Mouse (Mus musculus) ovary, postnatal 14 days (tissue): ENCODE results near the gene Lce6a.

ENCODE experiments used
- DNase-seq: peaks from one replicate; pipeline ENCODE4 v3.0.0; 2022; ENCODE audit warnings: low spot score

Gene Lce6a

GRCm38 (mm10) chr3:92621560-92621959 lies at the start of gene Lce6a:
TSS of gene Lce6a (minus strand) at chr3:92621660.
- DNase-seq = no peak

GRCm38 (mm10) chr3:92670215-92670614 lies 48.8 kb upstream of the Lce6a start, which contains the start of gene Lce1a2:
TSS of gene Lce1a2 (minus strand) at chr3:92670315.
- DNase-seq = no peak

GRCm38 (mm10) chr3:92656826-92657225 lies 35.4 kb upstream of the Lce6a start, which contains the start of gene Lce1b:
TSS of gene Lce1b (minus strand) at chr3:92656926.
- no peak for DNase-seq

GRCm38 (mm10) chr3:92648207-92648606 lies 26.7 kb upstream of the Lce6a start, which contains the start of gene Lce1a1:
TSS of gene Lce1a1 (minus strand) at chr3:92648307.
- DNase-seq = no peak

DNA sequence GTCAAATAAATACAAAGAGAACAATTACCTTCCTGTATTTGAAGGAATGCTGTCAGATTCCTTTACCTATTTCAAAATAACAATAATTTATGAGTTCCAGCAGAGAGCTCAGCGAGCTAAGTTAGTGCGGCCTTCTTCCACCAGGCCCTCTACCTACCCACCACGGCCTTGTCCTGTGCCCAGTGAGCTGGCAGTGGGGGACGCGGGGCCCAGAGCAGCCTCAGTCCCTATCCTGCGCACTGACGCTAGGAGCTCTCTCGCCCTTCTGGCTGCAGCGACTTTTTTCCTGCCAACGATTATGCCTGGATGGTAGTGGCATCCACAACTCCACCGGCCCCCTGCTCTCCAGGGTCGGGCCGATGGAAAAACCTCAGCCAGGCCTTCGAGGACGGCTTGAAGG lies 18.4 kb upstream of the Lce6a start:
- no peak for DNase-seq

GRCm38 (mm10) chr3:92638653-92638991 lies 17.2 kb upstream of the Lce6a start:
- DNase-seq = no peak

DNA sequence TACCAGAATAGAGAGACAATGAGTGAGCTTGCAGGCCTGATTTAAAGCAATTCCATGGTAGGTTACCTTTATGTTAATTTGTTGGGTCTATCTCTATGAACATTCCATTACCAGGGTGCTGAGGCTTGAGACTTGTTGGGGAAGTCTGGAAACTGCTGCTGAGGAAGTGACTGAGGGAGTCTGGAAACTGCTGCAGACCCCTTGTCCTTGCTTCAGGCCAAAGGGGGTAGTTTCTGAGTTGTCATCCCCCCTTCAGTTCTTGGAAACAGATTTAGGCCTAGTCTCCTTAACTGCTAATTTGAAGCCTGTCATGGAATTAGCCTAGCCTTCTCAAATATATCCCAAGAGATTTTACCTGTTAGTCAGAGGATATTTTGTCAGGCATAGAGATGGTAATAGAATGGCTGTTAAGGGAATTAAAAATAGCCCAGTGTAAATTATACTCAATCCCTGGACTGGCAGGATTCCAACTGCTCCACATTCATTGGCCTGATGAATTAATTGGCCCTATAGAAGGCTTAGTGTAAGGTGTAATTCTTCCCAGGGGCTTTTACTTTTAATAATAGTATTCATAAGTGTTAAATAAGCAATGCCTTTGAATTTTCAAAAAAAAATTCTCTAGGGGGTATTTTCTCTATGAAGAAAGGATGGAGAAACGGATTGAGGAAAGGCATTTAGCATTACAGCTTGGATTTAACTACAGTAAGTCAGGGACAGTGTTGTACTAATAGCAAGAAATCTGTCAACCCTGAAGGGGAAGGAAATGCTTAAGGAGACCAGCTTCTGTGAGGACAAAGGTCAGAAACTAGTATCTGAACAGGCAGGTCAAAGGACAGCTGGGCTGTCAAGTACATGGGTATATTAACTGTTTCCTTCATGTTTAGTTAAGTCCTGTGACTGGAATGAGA lies 16.5 kb upstream of the Lce6a start:
- no peak for DNase-seq

GRCm38 (mm10) chr3:92609804-92610203 lies 11.7 kb downstream of the Lce6a start:
- no peak for DNase-seq

- DNase-seq = no peak
Measured at GRCm38 (mm10) chr3:92607392-92607791, 14.1 kb downstream of the Lce6a start, which contains the start of gene 2210017I01Rik. TSS of gene 2210017I01Rik (minus strand) at chr3:92607492.

GRCm38 (mm10) chr3:92602169-92602568 lies 19.3 kb downstream of the Lce6a start:
- no peak for DNase-seq

DNA sequence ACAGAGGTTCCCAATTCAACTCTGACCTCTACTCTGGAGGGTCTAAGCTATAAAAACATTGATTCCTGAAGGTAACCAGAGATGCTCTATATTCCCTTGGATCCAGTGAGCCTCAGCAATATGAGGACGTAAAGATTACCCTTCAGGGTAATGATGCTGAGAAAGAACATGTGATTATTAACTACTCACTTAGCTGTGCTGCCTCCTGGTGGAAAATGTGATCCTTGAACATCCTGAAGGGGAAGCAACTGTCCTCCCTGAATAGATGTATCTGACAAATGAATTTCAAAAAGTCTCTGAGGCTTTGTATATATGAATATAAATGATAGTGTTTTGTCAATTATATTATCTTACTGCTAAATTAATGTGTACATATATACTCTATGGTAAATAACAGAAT lies 21.0 kb downstream of the Lce6a start:
- DNase-seq = no peak

- no peak for DNase-seq
Measured at GRCm38 (mm10) chr3:92599973-92600372, 21.5 kb downstream of the Lce6a start.

DNA sequence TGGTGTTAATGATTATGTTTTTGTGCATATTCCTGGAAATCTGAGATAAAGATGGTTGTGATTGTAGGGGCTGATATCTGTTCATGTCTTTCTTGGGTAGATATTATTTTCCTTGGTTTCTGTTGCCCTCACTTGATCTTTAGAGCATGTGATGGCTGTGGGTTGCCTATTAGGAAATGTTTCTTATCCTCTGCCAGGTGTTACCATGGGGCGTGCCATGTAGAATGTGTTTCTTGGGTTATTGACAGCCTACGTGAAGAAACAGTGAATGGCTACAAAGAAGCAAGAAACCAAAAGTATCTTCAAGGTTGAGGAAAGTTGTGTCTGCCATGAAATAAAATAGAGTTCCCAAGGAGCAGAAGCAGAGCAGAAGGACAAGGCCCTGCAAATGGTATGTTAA lies 23.0 kb downstream of the Lce6a start:
- DNase-seq = no peak

DNA sequence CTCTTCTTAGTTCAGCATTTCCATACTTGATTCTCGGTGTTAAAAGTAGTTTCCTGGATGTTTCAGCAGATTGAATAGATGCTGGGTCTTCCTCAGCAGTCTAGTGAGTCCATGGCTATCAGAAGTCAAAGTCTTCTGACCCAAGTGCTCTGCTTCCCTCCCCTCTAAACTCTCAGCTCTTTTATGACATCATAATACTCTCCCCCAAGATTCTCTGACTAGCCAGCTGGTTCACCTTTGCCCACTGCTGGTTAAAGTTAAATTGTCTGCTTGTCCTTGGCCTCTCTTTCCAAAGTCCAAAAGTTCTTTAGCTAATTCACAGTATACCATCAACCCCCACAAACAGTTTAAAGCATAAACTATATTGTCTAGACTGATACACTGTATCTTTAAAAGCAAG lies 32.6 kb downstream of the Lce6a start, which contains the start of gene Smcp:
Smcp (minus strand) TSS at position 140 of the 400 bp plus-strand sequence.
- no peak for DNase-seq

DNA sequence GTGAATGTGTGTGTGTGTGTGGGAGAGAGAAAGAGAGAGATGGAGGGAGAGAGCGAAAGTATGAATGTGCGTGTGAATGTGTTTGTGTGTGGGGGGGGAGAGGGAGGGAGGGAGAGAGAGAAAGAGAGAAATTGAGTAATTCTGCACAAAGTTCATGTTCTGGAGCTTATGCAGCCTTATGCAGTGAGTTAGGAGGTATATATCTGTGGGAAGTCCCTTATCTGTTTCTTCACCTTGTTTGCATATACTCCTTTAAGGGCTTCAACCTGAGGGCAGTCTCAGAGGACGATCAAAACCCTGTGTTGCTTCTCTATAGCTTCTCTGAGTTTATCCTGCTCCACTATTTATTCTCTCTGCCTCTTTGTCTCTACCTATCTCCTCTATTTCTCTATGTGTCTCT lies 34.3 kb downstream of the Lce6a start:
- no peak for DNase-seq

GRCm38 (mm10) chr3:92585055-92585454 lies 36.4 kb downstream of the Lce6a start:
- DNase-seq = no peak

GRCm38 (mm10) chr3:92583164-92583826 lies 38.2 kb downstream of the Lce6a start:
- DNase-seq = no peak

- no peak for DNase-seq
Measured at GRCm38 (mm10) chr3:92579508-92579907, 42.0 kb downstream of the Lce6a start.

GRCm38 (mm10) chr3:92578652-92579413 lies 42.6 kb downstream of the Lce6a start:
- no peak for DNase-seq

GRCm38 (mm10) chr3:92573449-92574041 lies 47.9 kb downstream of the Lce6a start, which contains the start of gene Ivl:
TSS of gene Ivl (minus strand) at chr3:92573735.
- no peak for DNase-seq

GRCm38 (mm10) chr3:92572514-92573155 lies 48.8 kb downstream of the Lce6a start:
- DNase-seq = no peak
